Mouse (Mus musculus): ENCODE results near the gene Fam241b.
"Not testable (repeated sequence)": the region's sequence is repeated elsewhere in the genome, so short reads cannot be mapped to it uniquely, and the experiment has no call there.

Gene Fam241b

DNA sequence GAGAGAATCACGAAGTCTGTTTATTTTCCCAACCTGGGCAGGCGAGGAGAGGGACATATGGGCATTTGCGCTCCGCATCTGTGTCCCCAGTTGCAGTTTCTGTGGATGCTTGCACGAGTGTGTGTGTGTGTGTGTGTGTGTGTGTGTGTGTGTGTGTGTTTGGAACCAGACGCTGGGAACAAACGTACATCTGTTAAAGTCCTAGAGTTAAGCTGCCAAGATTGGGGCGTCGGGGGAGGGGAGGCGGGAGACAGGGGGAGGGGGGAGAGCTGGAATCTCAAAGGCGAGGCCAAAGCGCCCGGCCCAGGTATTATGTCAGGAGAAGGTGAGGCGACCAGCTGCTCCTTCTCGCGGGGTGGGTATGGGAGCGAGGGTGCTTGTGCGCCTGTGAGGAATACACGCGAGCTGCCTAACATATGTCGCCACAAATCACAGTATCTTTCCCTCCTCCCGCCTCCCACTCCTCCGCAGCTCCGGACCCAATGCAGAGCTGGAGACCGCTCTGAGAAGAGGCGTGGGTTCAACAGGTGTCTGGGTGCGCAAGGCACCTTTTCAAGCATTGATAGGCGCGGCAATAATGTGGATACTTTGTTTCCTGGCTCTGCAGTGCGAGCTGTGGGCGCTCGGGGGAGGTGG lies 15.3 kb downstream of the Fam241b start:
- DNase-seq (ENCODE audit: low read depth, low spot score) = no peak

DNA sequence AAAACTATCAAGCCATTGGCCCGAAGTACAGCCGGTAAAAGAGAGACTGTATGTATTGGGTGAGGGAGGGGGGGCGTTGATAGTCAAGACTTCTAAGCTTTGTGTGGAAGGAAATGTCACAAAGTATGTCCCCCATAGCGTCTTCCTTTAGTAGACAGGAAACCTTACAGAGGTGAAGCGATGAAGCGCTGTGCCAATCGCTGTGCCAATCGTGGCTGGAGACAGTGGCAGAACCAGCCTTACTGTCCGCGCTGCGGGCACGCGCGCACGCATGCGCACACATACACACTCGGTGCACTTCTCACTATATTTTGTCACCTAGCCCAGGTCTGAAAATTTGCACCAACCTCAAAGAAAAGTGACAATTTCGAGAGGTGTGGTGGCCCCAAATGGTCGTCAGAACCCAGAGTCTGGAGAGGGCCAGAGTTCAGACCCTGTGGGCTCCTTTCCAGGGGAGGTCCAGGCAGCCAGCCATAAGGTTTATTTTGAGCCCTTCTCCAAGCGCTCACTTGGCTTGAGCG lies 15.9 kb downstream of the Fam241b start:
- DNase-seq (ENCODE audit: low read depth, low spot score) = no peak

GRCm38 (mm10) chr10:62127137-62127536 lies 16.6 kb downstream of the Fam241b start:
- DNase-seq (ENCODE audit: low read depth, low spot score) = no peak

DNA sequence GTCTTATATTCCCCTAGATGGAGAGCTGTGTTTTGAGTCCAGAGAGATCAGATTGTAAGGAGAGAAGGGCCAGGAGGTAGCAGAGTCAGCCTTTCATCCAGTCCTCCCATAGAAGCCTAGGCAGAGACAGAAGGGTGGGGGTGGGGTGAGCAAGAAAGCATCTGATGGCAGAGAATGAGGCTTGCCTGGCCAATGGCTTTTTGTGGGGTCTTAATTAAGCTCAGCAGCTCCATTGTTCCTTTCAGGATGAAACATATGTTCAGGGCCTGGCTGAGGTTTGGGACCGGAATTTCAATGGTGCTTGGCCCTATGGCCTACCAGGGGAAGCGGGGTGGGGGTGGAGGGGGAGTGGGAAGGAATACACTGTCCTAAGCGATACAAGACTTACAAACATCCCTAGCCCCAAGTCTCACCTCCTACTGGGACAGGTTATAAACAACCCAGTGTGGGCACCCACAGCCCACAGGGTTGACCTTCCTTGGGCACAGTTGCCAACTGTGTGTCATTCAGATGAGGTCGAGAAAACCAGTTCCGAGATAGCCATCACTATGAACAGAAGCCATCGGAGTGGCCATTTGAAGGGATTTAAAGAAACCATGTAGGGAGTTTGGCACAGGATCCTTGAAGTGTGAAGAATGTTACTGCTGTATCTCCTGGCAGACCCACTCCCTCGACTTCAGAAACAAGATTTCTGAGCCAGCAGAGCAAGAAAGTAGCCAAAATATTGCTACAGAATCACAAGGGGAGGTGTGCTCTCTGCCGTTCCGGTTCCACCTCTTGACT lies 29.7 kb downstream of the Fam241b start:
- no peak for DNase-seq (ENCODE audit: low read depth, low spot score)

GRCm38 (mm10) chr10:62111207-62111576 lies 32.5 kb downstream of the Fam241b start:
- DNase-seq (ENCODE audit: low read depth, low spot score) = no peak

- DNase-seq (ENCODE audit: low read depth, low spot score) = peak; percentile 62
Measured at GRCm38 (mm10) chr10:62110504-62111206, 33.1 kb downstream of the Fam241b start.

- no peak for DNase-seq (ENCODE audit: low read depth, low spot score)
Measured at GRCm38 (mm10) chr10:62107048-62107447, 36.7 kb downstream of the Fam241b start.

GRCm38 (mm10) chr10:62104835-62105576 lies 38.7 kb downstream of the Fam241b start:
- peak; percentile 58 for DNase-seq (ENCODE audit: low read depth, low spot score)

DNA sequence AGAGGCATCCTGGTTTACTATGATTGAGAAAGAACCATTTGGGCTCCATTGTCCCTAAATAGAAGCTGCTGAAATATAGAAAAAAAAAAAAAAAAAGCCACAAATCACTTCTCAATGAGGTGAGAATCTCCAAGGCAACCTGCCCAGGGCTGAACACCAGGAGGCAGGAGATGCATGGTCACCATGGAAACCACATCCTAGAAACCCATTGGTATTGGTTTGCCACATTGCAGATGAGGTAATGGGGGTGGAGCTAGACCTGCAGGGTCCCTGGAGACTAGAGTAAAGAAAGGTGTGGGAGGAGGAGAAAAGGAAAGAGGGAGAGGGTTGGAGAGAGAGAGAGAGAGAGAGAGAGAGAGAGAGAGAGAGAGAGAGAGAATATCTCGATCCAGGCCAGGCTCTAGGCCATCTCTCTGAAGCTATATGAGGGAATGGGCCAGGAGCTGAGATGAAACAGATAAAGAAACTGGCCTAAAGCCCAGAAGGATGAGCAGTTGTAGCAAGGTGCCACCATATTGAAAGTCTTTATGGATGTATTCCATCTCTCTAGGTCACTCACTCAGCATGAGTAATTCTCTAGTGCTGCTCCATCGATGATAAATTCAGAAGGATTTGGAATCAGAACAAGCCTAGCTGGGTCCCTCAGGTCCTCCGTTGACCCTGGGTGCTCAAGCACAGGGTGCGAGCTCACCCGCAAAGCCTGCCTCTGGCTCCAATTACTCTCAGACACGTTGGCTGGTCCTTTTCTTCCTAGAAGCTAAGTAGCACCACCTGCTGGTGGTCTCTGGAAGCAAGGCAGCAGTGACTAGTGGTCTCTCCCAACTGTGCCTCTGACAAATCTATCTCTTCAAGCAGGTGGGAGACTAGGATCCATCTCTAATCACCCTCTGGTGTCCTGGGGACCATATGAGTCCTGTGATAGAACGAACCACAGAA lies 41.9 kb downstream of the Fam241b start:
- peak; percentile 75 for DNase-seq (ENCODE audit: low read depth, low spot score)

DNA sequence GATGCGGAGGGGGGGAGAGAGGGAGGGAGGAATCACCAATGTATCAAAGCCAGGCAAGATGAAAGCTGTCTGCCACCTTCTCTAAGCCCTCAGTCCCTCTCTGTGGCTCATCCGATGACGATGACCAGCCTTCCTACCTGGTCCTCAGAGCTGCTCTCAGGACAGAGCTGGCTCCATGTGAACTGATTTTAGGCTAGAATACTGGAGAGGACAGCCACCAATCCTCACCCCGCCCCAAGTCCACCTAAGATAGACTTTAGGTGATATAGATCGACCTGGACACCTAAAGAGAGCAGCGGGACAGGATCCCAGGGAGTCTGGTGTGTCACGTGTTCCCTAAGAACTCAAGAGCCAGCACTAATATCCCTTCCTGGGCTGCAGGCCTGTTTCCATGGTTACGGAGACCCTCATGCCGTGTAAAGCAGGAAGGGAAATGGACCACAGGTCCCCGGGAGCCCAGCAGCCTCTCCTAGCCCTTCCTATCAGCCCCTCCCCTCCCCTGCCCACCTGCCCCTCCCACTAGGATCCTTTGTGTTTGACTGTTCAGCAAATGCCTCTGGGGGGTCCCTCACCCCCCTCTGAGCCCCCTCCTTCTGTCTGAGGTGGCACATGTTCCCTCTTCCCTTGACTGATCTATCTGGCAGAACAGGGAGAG lies 43.8 kb downstream of the Fam241b start:
- peak; percentile 29 for DNase-seq (ENCODE audit: low read depth, low spot score)

DNA sequence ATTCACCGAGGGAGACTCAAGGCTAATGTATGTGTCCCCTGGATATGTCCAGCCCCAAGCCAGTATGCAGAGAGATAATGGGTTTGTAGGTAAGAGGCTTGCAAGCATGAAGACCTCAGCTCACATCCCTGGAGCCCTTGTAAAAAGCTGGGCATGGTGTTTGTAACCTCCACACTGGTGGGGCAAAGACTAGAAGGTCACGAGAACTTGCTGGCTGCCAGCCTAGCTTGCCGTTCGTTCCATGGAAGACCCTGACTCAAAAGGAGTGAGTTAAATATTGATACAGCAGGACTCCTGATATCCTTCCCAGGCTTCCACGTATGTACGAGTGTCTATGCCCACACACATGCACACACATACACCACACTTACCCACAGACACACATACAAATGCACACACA lies 49.3 kb downstream of the Fam241b start:
- no peak for DNase-seq (ENCODE audit: low read depth, low spot score)

DNA sequence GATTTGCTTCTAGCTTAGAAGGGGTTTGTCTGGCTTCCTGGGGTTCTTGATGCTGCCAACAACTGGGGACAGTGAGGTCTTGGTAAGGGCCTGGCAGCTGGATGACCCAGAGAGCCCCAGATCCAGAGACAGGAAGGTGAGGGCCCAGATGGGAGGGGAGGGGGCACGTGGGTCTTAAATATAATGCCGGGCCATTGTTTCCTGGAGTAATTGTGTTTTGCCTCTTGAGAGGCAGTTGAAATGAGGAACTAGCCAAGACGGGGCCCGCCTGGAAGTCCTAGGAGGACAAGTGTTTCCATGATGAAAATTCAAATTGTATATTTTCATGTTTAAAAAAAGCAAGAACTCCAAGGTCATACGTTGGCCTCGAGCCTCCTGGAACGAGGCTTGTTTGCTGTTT lies 49.8 kb downstream of the Fam241b start:
- no peak for DNase-seq (ENCODE audit: low read depth, low spot score)

DNA sequence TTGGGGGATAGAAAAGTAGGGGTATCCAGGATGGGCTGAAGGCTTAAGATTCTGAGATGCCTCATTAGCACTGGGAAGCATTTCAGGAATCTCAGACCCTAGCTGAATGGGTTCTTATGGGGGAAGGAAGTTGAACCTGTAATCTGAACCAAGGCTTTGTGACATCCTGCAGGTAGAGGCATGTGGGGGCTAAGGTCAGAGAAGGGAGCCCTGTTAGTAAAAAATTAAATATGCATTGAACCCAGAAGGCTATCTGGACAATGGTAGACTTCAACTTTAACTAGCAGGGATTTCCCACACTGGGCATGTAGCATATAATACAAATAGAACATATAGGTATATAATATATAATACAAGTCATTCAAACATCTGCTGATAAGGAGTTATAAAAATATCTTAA lies 54.2 kb downstream of the Fam241b start:
- DNase-seq (ENCODE audit: low read depth, low spot score) = no peak

DNA sequence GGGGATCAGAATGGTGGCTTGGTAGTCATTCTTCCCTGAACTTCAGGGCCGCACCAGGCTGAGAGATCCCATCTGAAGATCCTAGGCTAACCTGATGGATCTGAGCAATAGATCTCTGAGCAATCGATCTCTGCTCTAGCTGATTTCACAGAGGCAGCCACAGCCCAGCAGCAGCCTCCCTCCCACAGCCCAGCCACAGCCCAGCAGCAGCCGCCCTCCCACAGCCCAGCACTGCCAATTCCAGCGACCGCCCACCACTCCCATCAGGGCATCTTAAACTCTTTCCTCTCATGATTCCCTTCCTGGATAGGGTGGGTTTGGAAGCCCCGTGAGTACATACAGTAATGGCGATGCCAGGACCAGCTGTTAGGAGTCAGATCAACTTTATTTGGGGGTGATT lies 54.6 kb downstream of the Fam241b start:
- DNase-seq (ENCODE audit: low read depth, low spot score) = no peak

GRCm38 (mm10) chr10:62088411-62088810 lies 55.3 kb downstream of the Fam241b start:
- no peak for DNase-seq (ENCODE audit: low read depth, low spot score)

- no peak for DNase-seq (ENCODE audit: low read depth, low spot score)
Measured at GRCm38 (mm10) chr10:62086826-62087225, 56.9 kb downstream of the Fam241b start.

- DNase-seq (ENCODE audit: low read depth, low spot score) = no peak
Measured at GRCm38 (mm10) chr10:62086044-62086443, 57.7 kb downstream of the Fam241b start.

DNA sequence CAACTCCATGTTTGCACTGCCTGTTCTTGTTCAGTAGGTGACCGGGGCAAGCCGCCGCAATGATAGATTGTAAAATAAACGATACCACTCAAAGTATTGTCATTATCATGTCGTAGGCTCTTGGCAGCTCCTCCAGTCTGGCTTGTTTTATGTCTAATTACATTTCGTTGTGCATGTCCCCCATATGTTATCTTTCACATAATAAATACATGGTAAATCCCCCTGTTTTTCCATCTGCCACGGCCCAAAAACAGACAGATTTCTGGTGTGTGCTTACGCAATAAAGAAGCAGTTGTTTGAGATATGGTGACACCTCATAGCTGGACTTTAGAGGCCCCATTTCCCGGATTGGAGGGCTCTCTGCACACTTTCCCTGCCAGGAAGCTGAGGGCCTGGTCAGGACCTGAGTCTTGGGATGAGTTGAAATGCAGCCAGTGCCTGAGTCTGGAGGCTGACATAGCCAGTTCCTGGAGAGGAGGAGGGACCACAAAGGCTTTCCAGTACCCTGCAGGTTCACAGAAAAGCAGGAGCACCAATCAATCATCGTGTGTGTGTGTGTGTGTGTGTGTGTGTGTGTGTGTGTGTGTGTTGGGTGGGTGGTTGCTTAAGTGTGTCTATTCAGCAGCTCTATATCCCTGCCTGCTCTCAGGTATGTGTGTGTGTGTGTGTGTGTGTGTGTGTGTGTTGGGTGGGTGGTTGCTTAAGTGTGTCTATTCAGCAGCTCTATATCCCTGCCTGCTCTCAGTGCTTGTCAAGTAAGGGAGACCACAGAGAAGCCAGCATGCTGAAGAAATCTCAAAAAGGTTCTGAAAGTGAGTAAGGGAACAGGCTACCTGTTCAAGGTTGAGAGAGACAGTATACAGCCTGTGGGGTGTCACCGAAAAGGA lies 67.2 kb downstream of the Fam241b start:
- DNase-seq (ENCODE audit: low read depth, low spot score) = no peak

DNA sequence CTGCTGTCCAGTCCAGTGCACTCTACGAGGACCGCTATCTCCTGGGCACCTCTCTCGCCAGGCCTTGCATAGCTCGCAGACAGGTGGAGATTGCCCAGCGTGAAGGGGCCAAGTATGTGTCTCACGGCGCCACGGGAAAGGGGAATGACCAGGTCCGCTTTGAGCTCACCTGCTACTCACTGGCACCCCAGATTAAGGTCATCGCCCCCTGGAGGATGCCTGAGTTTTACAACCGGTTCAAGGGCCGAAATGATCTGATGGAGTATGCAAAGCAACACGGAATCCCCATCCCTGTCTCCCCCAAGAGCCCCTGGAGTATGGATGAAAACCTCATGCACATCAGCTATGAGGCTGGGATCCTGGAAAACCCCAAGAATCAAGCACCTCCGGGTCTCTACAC lies 72.4 kb downstream of the Fam241b start:
- DNase-seq (ENCODE audit: low read depth, low spot score) = not testable (repeated sequence)
